Mouse (Mus musculus) kidney, adult 2 months (tissue): ENCODE data around the gene Tnxb.

ENCODE experiments used
- CTCF ChIP-seq: fragments of 200-500 bp; conservative IDR thresholded peaks from 2 replicates; pipeline ENCODE4 v1.5.1; 2011; ENCODE audit warnings: low read depth, mild to moderate bottlenecking, control low read depth, low read length, moderate library complexity, mixed read lengths; ENCODE audit not compliant: insufficient read depth, insufficient read length
- POLR2A ChIP-seq: fragments of 200-500 bp; IDR thresholded peaks from one replicate; pipeline ENCODE4 v1.6.1; 2011; ENCODE audit warnings: low read depth, low read length, control low read depth

DNA sequence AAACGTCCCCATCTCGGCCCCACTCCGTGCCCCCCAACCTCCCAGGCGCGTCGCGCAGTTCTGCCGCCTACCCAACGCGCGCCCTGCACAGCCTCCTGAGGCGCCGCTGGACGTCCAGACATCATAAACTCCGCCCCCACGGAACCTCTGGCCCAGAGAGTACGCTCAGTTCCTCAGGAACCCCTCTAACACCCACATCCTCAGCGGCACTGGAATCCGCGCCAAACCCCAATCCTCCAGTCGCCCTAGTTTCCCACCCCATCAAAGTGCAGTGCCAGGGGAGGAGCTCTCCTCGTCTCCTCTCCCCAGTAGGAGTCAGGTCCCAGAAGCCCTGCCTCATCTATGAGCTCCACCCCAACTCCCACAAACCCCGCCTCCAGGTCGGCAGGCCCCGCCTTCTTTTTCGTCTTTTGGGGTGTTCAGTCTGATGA is 38.1 kb upstream of the Tnxb start:
- no peak for TF ChIP-seq CTCF
- no peak for TF ChIP-seq POLR2A
